Mouse (Mus musculus) G1E (cell line): ENCODE results near the gene Arl6ip4. TPM values are rescaled to one million over a fixed set of nuclear protein-coding genes. Genes with fewer than 3 reads are reported as not detected.

Experiments
- ATAC-seq: 2 replicates; pipeline ENCODE4 v1.8.0; 2016; ENCODE audit warnings: mild to moderate bottlenecking; ENCODE audit not compliant: insufficient number of reproducible peaks, poor library complexity, low FRiP score, severe bottlenecking; ENCODE audit errors: extremely low read depth
- DNase-seq: peaks from one replicate; pipeline ENCODE4 v3.0.0; 2012; ENCODE audit warnings: low spot score
- H3K27me3 ChIP-seq: 2 replicates; pipeline ENCODE4 v1.6.1; 2012; ENCODE audit warnings: mild to moderate bottlenecking, low read length, inconsistent platforms; ENCODE audit not compliant: insufficient read depth
- H3K36me3 ChIP-seq: replicated peaks from 2 replicates; pipeline ENCODE3; 2012; ENCODE audit warnings: mild to moderate bottlenecking, inconsistent platforms
- H3K4me1 ChIP-seq: 2 replicates; pipeline ENCODE4 v1.6.1; 2012; ENCODE audit warnings: low read depth, low read length, inconsistent platforms, mixed read lengths; ENCODE audit not compliant: insufficient read depth
- H3K4me3 ChIP-seq: 2 replicates; pipeline ENCODE4 v1.5.1; 2012; ENCODE audit warnings: low read depth, mild to moderate bottlenecking, inconsistent platforms, low read length, moderate library complexity, mixed read lengths
- H3K9me3 ChIP-seq: replicated peaks from 2 replicates; pipeline ENCODE4 v1.6.1; 2012; ENCODE audit warnings: inconsistent platforms
- CTCF ChIP-seq: IDR thresholded peaks from 2 replicates; pipeline ENCODE4 v1.5.1; 2012; ENCODE audit warnings: low read depth, low read length, inconsistent platforms, mixed read lengths
- GATA1 ChIP-seq: IDR thresholded peaks from 2 replicates; pipeline ENCODE4 v1.6.1; 2012; ENCODE audit warnings: borderline replicate concordance, low read length, inconsistent platforms, mixed read lengths
- GATA2 ChIP-seq: IDR thresholded peaks from 2 replicates; pipeline ENCODE4 v1.6.1; 2012; ENCODE audit warnings: low read depth, low read length, inconsistent platforms, borderline replicate concordance
- POLR2AphosphoS5 ChIP-seq: IDR thresholded peaks from 2 replicates; pipeline ENCODE4 v1.6.1; 2012; ENCODE audit warnings: low read depth, low read length, inconsistent platforms; ENCODE audit not compliant: insufficient replicate concordance
- TAL1 ChIP-seq: conservative IDR thresholded peaks from 2 replicates; pipeline ENCODE4 v1.6.1; 2012; ENCODE audit warnings: low read depth, low read length, inconsistent platforms, mixed read lengths
- polyA plus RNA-seq: library from polyadenylated mRNA; stranded (reverse); fragments of >175 nt; gene quantifications from 2 replicates; pipeline ENCODE4 v1.2.3, GENCODE M21; 2012
- total RNA-seq, 2 experiments: library from RNA; stranded (forward) in 1 of 2; stranded (reverse) in 1 of 2; fragments of 200-1000 nt in 1 of 2; fragments of >200 nt in 1 of 2; fragmentation: Nextera tagmentation in 1 of 2; gene quantifications; 2 replicates each; pipeline ENCODE4 v1.2.3; 2014 to 2017

Gene Arl6ip4
- total and polyA plus RNA-seq, 3 experiments: 31.4 to 76.9 (median 75.7) TPM

DNA sequence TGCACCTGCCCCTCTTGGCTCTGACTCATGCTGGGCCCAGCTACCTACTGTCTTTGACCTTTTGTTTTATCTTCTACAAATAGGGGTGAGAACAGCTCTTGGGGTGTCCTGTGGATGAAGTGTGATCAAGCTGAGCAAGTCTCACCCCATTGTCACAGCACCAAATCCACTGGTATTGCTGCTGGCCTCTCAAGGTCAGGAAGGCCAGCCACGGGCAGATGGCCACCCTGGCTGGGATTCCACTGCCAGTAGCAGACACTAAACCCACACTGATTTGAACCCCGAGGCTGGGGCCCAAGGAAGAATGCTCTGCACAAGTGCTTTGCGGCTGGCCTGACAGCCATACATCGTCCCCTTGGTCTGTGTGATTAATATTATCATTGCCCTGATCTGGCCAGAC is 42.4 kb downstream of the Arl6ip4 start:
- H3K36me3 ChIP-seq: peaks cover 15% of the 10 kb centered on the region

GRCm38 (mm10) chr5:124159453-124159852 is 43.6 kb downstream of the Arl6ip4 start:
- TF ChIP-seq POLR2AphosphoS5: no peak
- TF ChIP-seq GATA2: no peak
- no peak for TF ChIP-seq GATA1
- no peak for TF ChIP-seq TAL1
- TF ChIP-seq CTCF: no peak
- Histone ChIP-seq H3K9me3 (no peaks in the 10 kb centered on the region), H3K4me3 (no peak overlapping the region), H3K4me1 (peaks cover 6% of the 10 kb centered on the region; the same call in 1 of the 2 replicates), H3K36me3 (peaks cover 19% of the 10 kb centered on the region), H3K27me3 (no peaks in the 10 kb centered on the region)
- DNase-seq (no peak), ATAC-seq (no peak)

More for the DNA sequence above, 42.4 kb downstream of the Arl6ip4 start:
- DNase-seq (no peak), ATAC-seq (no peak)
- Histone ChIP-seq H3K27me3 (no peaks in the 10 kb centered on the region), H3K9me3 (no peaks in the 10 kb centered on the region), H3K4me1 (peaks cover 6% of the 10 kb centered on the region; the same call in 1 of the 2 replicates), H3K4me3 (no peak overlapping the region)
- TF ChIP-seq GATA2 (no peak), CTCF (no peak), TAL1 (no peak), POLR2AphosphoS5 (no peak), GATA1 (no peak)

DNA sequence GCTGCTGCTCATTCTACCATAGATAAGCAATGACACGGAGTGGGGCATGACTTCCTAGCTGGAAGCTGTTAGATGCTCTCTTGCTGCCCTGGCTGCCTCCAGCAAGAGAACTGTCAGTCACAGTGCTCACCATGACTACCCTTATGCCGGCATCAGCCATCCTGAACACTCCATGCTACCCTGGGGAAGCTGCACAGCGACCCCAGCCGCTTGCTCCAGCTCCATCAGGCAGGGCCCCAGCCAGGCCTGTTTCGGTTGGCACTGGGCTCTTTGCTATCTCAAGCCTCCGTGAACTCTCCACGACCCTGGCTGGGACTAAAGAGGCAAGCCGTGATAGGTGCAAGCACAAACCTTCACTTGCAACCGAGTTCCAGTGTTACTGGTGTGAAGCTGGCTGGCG is 45.9 kb downstream of the Arl6ip4 start:
- H3K9me3 ChIP-seq: no peaks in the 10 kb centered on the region
- TF ChIP-seq CTCF (no peak), POLR2AphosphoS5 (no peak), GATA1 (no peak), GATA2 (no peak), TAL1 (no peak)
- no peaks in the 10 kb centered on the region for H3K27me3 ChIP-seq
- no peak overlapping the region for H3K4me3 ChIP-seq
- ATAC-seq (no peak), DNase-seq (no peak)
- peaks cover 24% of the 10 kb centered on the region for H3K4me1 ChIP-seq
- H3K36me3 ChIP-seq: peaks cover 22% of the 10 kb centered on the region

DNA sequence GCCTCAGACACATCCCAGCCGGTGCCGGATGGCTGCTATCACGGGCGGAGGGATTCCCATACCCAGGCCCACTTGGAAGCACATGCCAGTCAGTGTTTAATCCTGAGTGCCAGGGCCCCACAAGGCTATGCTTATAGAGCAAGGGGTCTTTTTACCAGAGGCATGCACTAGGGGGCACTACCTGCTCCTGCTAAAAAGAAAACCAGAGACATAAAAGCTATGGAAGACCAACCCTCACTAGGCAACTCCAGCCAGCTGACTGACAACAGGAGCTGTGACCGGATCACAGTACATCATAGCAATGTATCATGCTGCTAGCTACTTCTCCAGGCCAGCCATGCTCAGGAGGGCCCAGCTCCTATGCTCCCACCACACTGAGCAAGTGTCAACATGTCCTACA is 46.7 kb downstream of the Arl6ip4 start:
- TF ChIP-seq GATA1 (no peak), CTCF (peak; percentile 34; the same call in 1 of the 2 replicates)
- ATAC-seq (peak; percentile 38; the same call in 1 of the 2 replicates), DNase-seq (peak; percentile 52)
- Histone ChIP-seq H3K9me3 (no peaks in the 10 kb centered on the region), H3K36me3 (peaks cover 25% of the 10 kb centered on the region), H3K4me3 (no peak overlapping the region), H3K27me3 (no peaks in the 10 kb centered on the region), H3K4me1 (peaks cover 24% of the 10 kb centered on the region)

DNA sequence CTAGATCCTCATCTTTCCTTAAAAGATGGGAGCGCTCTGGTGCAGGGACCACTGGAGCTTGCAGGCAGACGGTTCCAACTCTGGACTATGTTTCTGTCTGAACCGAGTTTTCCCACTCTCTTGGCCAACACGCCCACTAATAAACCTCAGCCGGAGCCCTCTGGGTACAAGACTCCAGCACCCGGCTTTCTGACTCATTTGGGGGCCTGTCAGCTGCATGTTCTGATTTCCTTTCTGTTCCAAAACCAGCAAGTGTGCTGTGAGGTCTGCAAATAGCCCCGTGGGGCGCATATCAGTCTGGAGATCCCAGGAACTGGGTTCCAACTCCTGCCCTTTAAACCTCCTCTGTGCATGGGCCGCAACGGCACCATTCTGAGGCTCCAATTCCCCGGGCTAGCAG is 47.6 kb downstream of the Arl6ip4 start:
- Histone ChIP-seq H3K4me3 (no peak overlapping the region), H3K4me1 (peaks cover 24% of the 10 kb centered on the region), H3K36me3 (peaks cover 26% of the 10 kb centered on the region), H3K9me3 (no peaks in the 10 kb centered on the region), H3K27me3 (no peaks in the 10 kb centered on the region)
- ATAC-seq (no peak), DNase-seq (no peak)
- TF ChIP-seq GATA2 (no peak), POLR2AphosphoS5 (no peak), CTCF (no peak), GATA1 (no peak), TAL1 (no peak)

DNA sequence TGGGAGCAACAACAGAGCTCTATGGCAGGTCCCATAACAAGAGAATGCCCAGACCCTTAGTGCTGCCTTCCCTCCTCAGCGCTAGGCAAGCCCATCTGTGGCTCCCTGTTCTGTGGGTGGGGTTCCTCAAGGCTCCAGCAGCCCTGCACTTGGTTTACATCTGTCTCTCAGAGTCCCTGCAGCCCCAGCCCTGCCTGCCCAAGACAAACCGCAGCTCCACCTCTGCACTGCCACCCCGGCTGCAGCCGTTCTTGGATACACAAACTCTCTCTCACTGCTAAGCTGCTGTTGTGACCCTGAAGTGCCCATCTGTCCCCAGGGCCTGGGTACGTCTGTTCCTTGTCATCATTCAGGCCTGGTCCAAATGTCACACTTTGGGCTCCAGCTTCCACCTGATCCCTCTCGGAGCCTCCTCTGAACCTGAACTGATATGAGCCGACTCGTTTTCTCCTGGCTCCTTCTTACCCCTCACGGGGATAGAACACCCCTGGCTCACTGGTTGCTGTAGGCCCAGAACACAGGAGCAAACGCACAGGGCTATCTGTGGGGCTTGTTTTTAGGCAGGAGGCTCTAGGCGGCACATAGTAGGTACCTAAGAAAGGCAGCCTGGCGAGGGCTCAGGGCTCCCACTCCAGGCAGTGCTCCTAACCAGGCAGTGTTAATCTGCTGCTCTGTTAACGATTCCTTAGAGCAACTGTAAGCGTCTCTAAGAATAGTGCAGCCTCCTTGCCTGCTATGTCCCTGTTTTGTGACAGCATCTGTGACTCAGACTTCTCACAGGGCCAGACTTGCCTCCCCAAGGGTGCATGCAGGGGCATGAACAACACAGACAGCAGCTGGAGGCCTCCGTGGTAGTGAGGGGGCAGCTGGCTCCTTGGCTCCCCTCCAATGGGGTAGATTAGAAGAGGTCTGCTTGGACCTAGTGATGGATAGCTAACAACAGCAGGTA is 50.0 kb downstream of the Arl6ip4 start:
- ATAC-seq (peak; percentile 64), DNase-seq (peak; percentile 67)
- TF ChIP-seq TAL1 (no peak), POLR2AphosphoS5 (no peak), CTCF (no peak), GATA1 (no peak), GATA2 (no peak)
- H3K4me1 ChIP-seq: peaks cover 20% of the 10 kb centered on the region
- no peaks in the 10 kb centered on the region for H3K9me3 ChIP-seq
- H3K36me3 ChIP-seq: peaks cover 28% of the 10 kb centered on the region
- H3K4me3 ChIP-seq: no peak overlapping the region; the same call in 1 of the 2 replicates
- H3K27me3 ChIP-seq: no peaks in the 10 kb centered on the region
